Mouse (Mus musculus) 3134 (cell line): Measurements from ENCODE around the gene Dcaf5.

Experiments used
- DNase-seq: peaks from one replicate; pipeline ENCODE4 v3.0.0-alpha.2; 2011; ENCODE audit warnings: low spot score; ENCODE audit not compliant: insufficient read length; ENCODE audit errors: extremely low read depth

Dcaf5 gene

GRCm38 (mm10) chr12:80360321-80360720 lies 76.1 kb downstream of the Dcaf5 start:
- no peak for DNase-seq

DNA sequence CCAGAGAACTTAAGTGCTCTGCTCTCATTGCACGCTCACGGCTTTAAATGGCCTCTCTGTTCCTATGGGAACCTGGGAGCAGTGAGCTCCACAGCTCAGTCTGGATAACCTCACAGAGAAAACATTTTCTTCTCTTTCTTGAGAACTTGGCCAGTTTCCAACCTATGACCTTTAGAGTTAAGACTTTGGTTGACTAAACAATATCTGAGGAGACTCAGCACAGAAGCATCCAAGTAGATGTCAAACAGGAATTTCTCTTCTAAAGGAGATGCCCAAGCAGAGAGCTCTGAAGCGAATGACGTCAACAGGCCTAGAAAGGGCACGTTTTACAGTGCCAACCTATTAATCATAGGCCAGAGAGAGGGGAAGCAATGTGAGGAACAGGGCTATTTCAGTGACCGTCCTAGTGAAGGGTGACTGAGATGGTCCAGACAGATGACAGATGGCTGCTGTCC lies 91.6 kb downstream of the Dcaf5 start:
- peak; percentile 69 for DNase-seq

- no peak for DNase-seq
Observed at GRCm38 (mm10) chr12:80340936-80341335, 95.5 kb downstream of the Dcaf5 start.

DNA sequence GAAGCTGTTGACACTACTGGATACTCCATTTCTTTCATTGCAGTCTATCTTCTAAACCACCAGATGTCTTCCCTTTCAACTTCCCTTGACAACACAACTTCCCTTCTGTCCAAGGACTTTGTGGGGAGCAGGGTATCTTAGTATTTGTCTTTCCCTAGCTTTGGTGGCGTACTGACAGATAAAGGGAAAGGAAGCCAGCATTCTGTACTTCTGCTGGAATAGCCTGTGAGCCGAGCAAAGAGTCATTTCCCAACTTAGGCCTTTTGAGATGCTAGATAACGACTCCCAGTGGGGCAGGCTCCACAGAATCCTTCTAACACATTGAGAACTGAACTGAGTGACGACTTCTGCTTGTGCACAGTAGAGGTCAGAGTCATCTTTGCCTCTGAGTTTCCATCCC lies 102.2 kb downstream of the Dcaf5 start:
- DNase-seq = no peak

DNA sequence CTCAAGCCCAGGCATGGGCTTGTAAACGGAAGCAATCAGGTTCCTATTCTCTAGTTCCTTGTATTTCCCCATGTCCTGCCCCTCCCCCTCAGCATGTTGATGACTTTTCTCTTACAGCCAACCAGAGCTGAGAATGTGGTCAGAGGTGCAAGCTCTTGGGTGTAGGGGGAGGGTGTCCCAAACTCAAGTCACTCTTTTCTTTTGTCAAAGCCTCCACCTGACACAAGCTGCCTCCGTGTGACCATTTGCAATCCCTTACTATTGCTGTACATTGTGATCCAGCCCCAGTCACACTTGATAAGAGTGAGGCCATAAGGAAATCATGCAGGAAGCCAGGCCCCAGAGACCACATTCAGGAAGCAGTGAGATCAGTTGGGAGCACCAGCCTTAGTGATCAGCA lies 104.8 kb downstream of the Dcaf5 start:
- no peak for DNase-seq

- no peak for DNase-seq
Observed at GRCm38 (mm10) chr12:80330819-80331218, 105.6 kb downstream of the Dcaf5 start.

DNA sequence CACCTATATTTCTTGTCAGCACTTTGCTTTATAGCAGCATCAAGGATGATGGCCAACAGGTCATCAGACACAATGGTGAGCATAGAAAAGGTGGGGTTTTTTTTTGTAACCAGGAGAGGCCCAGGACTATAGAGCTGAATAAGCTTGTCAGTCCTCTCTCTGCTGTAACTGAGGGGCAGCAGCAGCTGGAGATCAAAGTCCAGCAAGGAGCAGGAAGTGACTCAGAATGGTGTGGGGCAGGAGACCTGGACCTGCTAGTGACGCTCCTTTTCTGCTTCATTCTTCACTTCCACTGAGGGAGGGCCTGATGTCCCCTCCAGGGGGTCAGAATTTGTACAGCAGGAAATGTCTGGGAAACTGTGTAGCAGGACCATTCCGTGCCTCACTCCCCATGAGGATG lies 106.8 kb downstream of the Dcaf5 start:
- DNase-seq = no peak

GRCm38 (mm10) chr12:80326047-80326446 lies 110.4 kb downstream of the Dcaf5 start:
- DNase-seq = no peak

GRCm38 (mm10) chr12:80324785-80325131 lies 111.6 kb downstream of the Dcaf5 start:
- DNase-seq = no peak

- DNase-seq = no peak
Observed at GRCm38 (mm10) chr12:80324051-80324784, 112.2 kb downstream of the Dcaf5 start.

DNA sequence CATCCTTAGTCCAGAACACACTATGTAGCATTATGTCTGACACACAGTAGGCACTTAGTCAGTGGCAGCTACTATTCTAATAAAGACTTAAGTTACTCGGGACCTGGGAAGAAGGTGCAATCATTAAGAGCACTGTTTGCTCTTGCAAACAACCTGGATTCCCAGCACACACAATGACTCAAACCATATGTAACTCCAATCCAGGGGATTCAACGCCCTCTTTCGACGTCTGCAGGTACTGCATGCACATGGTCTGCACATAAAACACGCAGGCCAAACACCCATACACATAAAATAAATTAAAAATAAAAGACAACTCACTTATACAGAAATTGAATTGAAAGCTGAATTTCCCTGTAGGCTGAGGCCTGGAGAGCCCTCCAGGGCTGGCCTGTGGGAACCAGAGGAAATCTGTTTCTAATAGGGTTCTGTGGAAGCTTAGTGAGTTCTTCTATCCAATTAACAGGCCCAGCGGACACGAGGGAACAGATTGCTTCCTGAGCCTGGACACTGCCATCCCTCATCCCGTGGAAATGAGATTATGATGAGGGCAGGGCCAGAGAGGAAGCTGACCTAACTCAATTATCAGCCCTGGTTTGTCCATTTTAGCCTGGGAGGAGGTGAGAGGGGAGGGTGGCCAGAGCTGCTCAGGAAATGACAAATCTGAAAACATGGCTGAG lies 112.9 kb downstream of the Dcaf5 start:
- no peak for DNase-seq

GRCm38 (mm10) chr12:80322494-80322893 lies 113.9 kb downstream of the Dcaf5 start:
- DNase-seq = no peak

DNA sequence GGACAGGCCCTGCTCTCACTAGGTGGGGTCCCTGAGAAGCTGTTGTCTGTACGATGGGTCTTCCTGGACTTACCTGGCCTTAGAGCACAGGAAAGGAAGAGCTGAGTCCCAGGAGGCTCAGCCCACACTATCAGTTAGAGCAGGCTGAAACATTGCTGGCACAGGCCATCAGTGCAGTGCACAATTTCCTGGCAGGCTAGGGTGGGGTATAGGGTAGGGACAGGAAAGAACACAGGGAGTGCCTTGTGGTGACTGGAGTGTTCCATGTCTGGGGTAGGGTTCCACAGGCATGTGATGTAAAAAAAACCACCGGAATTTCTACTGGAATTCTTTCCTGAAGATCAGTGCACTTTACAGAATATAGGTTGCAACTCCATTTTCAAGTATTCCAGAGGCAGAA lies 117.3 kb downstream of the Dcaf5 start:
- DNase-seq = peak; percentile 50

- DNase-seq = no peak
Observed at GRCm38 (mm10) chr12:80315321-80315720, 121.1 kb downstream of the Dcaf5 start.

DNA sequence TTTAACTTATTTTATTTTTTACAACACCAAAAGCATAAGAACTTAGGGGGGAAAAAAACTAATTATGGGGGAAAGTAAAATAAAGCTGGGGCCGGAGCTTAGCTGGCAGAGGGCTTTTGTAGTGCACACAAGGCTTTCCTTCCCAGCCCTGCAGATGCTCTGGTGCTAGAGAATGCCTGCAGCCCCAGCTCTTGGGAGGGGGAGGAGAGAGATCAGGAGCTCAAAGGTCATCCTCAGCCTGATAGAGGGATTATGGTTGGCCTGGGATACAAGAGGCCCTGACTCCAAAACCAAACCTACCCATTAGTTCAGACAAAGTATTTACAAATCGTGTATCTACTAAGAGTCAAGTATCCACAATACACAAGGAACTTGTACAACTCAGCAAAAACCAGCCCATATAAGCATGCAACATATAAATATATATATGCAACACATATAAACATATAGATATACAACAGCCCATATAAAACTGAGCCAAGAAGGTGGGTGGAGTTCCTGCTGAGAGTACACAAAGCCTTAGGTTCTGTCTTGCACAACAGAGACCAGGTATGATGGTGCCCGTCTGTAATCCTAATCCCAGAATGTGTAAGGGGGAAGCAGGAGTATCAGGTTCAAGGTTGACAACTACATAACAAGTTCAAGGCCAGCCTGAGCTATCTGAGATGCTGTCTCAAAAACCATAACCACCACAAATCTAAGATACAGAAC lies 124.3 kb downstream of the Dcaf5 start:
- DNase-seq = no peak

- DNase-seq = no peak
Observed at GRCm38 (mm10) chr12:80307556-80307955, 128.8 kb downstream of the Dcaf5 start.

DNA sequence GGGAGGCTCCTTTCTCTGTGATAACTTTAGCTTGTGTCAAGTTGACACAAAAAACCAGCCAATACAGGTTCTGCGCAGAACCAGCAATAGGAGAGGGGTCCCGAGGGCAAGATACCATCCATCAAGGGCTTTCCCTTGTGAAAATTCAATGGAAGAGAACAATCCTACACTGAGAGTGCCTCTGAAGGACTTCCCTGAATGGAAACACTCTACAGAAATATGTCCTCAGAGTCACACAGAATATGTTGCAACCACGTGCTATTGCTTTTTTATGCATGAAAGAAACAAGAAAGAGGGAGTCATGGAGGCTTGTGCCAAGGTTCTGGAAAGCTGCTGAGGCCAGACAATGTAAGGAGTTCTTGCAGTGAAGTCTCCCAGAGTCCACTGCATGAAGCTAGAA lies 131.9 kb downstream of the Dcaf5 start:
- DNase-seq = no peak

DNA sequence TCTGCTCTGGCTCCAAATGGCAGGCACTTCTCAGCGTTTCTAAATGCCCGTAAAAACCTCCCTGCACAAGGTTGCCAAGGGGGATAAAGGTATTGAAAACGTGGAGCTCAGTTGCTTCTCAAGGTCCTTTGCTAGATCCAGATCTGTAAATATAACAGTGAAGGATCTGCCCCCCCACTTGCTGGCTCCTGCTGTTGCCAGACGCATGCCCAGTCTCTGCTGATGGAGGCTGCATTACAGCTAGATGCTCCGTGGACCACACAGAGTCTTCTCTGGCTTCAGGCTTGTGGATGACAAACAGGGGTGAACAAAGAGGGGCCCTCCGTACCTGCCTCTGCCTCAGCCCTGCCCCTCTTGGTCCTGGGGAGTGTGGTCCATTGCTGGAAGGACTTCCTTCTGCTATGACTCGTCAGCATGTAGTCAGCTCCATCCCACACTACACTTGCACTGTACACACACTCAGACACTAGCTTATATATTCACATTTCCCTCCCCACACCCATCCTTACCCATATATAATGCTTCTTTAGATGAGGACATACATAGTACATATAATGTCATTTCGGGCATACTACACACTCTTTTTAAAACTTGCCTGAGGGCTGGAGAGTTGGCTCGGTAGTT lies 135.5 kb downstream of the Dcaf5 start:
- no peak for DNase-seq

DNA sequence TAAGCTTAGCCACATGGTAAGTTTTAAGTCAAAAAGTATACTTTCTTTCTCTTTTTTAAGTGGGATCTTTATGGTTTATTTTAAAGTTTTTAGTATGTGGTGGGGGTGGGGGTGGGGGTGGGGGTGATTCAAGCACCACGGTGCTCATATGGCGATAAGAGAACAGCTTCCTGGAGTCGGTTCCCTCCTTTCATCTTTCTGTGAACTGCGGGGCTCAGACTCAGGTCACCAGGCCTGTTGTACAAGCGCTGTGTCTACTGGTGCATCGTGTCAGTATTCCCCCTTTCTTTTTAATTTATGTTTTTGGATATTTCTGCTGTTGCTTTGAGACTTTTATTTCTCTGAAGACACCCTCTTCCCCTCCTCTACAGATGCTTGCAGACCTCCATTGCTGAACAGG lies 137.7 kb downstream of the Dcaf5 start:
- DNase-seq = no peak

GRCm38 (mm10) chr12:80291895-80292435 lies 144.4 kb downstream of the Dcaf5 start:
- DNase-seq = peak; percentile 81

DNA sequence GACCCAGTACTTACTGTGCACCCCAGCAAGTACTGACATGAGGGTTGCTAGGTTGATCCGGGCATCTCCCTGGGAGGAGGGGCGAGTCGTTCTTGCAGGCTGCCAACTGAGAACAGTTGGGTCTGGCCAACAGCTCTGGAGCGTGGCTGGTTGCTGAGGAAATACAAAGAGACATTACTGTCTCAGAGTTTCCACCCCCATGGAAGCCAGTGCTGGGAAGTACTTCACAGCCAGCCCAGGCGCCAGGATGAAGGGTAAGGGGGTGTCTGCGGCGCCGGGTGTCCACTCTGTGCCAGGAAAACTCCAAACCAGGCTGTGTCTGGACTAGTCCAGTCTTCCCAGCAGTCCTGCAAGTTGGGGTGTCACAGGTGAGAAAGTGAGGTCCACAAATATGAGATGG lies 145.4 kb downstream of the Dcaf5 start:
- no peak for DNase-seq
